Mouse (Mus musculus): ENCODE measurements at regions not wholly inside any gene's neighbourhood (a gene's known extent, or its start where the extent isn't known, plus 50 kb on each side); places are given as distances from the start of the nearest gene placed in this dataset.

- DNase-seq (ENCODE audit: low spot score), result no peak
- Histone ChIP-seq H3K4me1 (no peaks in the 10 kb centered on the region), H3K4me3 (no peak overlapping the region), H3K9me3 (replicated peaks) (no peaks in the 10 kb centered on the region), H3K36me3 (no peaks in the 10 kb centered on the region), H3K27ac (no peak overlapping the region), H3K27me3 (ENCODE audit: low read depth, poor library complexity, severe bottlenecking) (peaks cover 31% of the 10 kb centered on the region; the same call in 1 of the 2 replicates)
- 80% methylated on average over 6 of the region's 6 CpGs for WGBS
These were observed 390.3 kb upstream of the Tbx3 start for GRCm38 (mm10) chr5:119280146-119280545.

DNA sequence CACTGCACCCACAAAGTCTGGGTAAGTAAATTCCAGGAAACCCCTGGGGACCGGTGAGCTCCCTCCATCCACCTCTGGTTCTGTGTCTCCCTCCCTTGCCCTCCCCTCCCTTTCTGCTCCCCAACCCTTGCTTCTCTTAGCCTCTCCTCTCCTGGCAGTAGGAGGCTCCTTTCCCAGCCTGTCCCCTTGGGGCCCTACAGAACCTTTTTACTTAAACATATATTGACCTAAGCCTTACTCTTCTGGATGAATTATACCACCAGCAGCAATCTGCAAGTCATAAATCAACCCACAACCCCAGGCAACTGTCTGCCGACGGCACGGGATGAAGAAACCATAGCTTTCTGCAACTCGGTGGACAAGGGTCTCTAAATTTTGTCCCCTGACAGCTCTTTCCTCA, 380.7 kb upstream of the Tbx3 start:
- Histone ChIP-seq H3K4me3 (no peak overlapping the region), H3K27ac (no peak overlapping the region), H3K9me3 (replicated peaks) (no peaks in the 10 kb centered on the region), H3K36me3 (no peaks in the 10 kb centered on the region), H3K27me3 (ENCODE audit: low read depth, poor library complexity, severe bottlenecking) (peaks cover 78% of the 10 kb centered on the region), H3K4me1 (peaks cover 22% of the 10 kb centered on the region)
- DNase-seq (ENCODE audit: low spot score), result no peak
- 28% methylated on average over 5 of the region's 5 CpGs for WGBS

DNA sequence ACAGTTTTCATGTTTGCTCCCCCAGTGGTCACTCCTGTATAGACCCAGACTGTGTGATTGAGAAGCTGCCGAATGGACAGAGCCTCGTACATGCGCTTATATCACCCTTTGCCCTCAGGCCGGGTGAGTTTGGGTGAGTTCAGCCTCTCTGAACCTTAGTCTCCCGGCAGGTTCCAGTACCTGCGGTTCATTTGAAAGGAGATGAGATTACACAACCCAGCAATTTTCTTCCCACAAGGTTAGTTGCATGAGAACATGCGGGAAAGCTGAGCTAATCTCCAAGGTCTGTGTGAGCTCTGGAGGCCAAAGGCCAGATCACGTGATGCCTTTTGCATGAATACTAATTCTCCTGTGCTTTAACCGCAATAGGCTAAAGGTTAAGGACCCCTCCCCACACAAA, 378.1 kb upstream of the Tbx3 start:
- no peaks in the 10 kb centered on the region for H3K9me3 ChIP-seq (replicated peaks)
- H3K27ac ChIP-seq, result no peak overlapping the region
- no peaks in the 10 kb centered on the region for H3K36me3 ChIP-seq
- H3K4me3 ChIP-seq, result no peak overlapping the region
- peaks cover 59% of the 10 kb centered on the region for H3K27me3 ChIP-seq (ENCODE audit: low read depth, poor library complexity, severe bottlenecking)
- DNase-seq (ENCODE audit: low spot score), result no peak
- H3K4me1 ChIP-seq, result peaks cover 20% of the 10 kb centered on the region
- WGBS, result 37% methylated on average over 9 of the region's 9 CpGs

DNA sequence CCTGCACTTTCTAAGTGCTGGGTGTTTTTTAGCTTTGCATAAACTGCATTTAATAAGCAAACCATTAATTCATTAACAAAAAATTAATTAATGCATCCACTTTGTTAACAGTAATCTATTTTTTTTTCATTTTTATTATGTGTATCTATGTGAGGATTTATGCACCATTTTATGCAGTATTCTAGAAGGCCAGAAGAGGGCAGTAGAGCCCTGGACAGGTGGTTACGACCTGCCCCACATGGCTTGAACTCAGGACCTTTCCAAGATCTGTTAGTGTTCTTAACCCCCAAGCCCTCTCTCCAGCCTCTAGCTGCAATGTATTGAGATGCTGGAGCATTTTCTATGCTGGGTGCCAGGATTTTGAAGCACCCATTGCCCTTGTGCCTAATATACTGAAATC, 377.6 kb upstream of the Tbx3 start:
- Histone ChIP-seq H3K36me3 (no peaks in the 10 kb centered on the region), H3K4me1 (peaks cover 20% of the 10 kb centered on the region), H3K27me3 (ENCODE audit: low read depth, poor library complexity, severe bottlenecking) (peaks cover 53% of the 10 kb centered on the region), H3K27ac (no peak overlapping the region), H3K9me3 (replicated peaks) (no peaks in the 10 kb centered on the region), H3K4me3 (no peak overlapping the region)
- WGBS, result 84% methylated on average over 1 of the region's 1 CpGs
- no peak for DNase-seq (ENCODE audit: low spot score)

GRCm38 (mm10) chr5:119299311-119299710, 371.2 kb upstream of the Tbx3 start:
- Histone ChIP-seq H3K36me3 (no peaks in the 10 kb centered on the region), H3K4me3 (no peak overlapping the region), H3K27me3 (ENCODE audit: low read depth, poor library complexity, severe bottlenecking) (peaks cover 47% of the 10 kb centered on the region; the same call in 1 of the 2 replicates), H3K27ac (no peak overlapping the region), H3K4me1 (peaks cover 24% of the 10 kb centered on the region), H3K9me3 (replicated peaks) (no peaks in the 10 kb centered on the region)
- WGBS, result 75% methylated on average over 3 of the region's 3 CpGs
- no peak for DNase-seq (ENCODE audit: low spot score)

DNA sequence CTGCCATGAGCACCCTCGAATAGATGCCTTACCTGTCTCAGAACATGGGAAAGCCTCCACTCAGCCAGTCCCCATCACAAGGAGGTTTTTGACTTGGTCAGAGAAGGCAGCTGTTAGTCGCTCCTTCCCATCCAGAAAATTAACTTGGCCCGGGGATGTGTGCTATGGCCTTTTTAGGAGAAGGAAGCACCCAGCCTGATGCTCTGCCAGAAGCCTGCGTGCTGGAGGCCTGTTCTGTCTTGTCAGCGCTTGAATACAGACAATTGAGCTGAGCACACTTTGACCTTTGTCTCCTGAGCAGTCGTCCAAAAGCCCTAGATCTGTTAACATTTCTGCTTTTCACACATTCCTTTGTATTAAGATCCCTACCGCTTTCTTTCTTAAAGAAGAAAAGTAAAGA, 370.4 kb upstream of the Tbx3 start:
- Histone ChIP-seq H3K27me3 (ENCODE audit: low read depth, poor library complexity, severe bottlenecking) (peaks cover 53% of the 10 kb centered on the region; the same call in 1 of the 2 replicates), H3K4me3 (no peak overlapping the region), H3K36me3 (no peaks in the 10 kb centered on the region), H3K27ac (no peak overlapping the region), H3K9me3 (replicated peaks) (no peaks in the 10 kb centered on the region), H3K4me1 (peaks cover 24% of the 10 kb centered on the region)
- no peak for DNase-seq (ENCODE audit: low spot score)
- 56% methylated on average over 7 of the region's 7 CpGs for WGBS

DNA sequence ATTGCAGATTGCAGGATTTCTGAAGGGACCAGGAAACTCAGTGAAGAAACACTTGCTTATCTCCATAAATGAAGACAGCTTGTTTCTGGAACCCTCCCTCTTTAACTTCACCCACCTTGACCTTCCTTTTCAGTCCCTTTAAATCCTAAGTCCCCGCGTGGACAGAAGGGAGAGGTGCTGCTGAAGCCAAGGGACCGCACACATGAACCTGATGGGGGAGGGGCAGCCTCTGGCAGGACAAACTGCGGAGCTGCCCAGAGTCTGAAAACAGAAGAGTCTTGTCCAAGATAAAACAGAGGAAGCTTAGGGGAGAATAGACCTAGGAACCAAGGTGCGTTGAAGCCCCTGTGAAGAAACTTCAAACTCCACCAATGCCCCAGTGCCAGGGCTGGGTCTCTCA, 368.9 kb upstream of the Tbx3 start:
- Histone ChIP-seq H3K4me3 (no peak overlapping the region), H3K4me1 (peaks cover 18% of the 10 kb centered on the region), H3K27me3 (ENCODE audit: low read depth, poor library complexity, severe bottlenecking) (peaks cover 52% of the 10 kb centered on the region; the same call in 1 of the 2 replicates), H3K27ac (no peak overlapping the region), H3K36me3 (no peaks in the 10 kb centered on the region), H3K9me3 (replicated peaks) (no peaks in the 10 kb centered on the region)
- WGBS, result 37% methylated on average over 5 of the region's 5 CpGs
- no peak for DNase-seq (ENCODE audit: low spot score)

- Histone ChIP-seq H3K4me1 (peaks cover 18% of the 10 kb centered on the region), H3K27me3 (ENCODE audit: low read depth, poor library complexity, severe bottlenecking) (peaks cover 42% of the 10 kb centered on the region; the same call in 1 of the 2 replicates), H3K27ac (no peak overlapping the region), H3K4me3 (no peak overlapping the region), H3K36me3 (no peaks in the 10 kb centered on the region), H3K9me3 (replicated peaks) (no peaks in the 10 kb centered on the region)
- WGBS, result 19% methylated on average over 5 of the region's 5 CpGs
- DNase-seq (ENCODE audit: low spot score), result no peak
These were observed 365.7 kb upstream of the Tbx3 start for GRCm38 (mm10) chr5:119304721-119305120.

- H3K27me3 ChIP-seq (ENCODE audit: low read depth, poor library complexity, severe bottlenecking), result peaks cover 31% of the 10 kb centered on the region; the same call in 1 of the 2 replicates
- 83% methylated on average over 6 of the region's 6 CpGs for WGBS
- no peaks in the 10 kb centered on the region for H3K9me3 ChIP-seq (replicated peaks)
- H3K36me3 ChIP-seq, result no peaks in the 10 kb centered on the region
- no peak overlapping the region for H3K4me3 ChIP-seq
- H3K27ac ChIP-seq, result no peak overlapping the region
- no peak for DNase-seq (ENCODE audit: low spot score)
- peaks cover 15% of the 10 kb centered on the region for H3K4me1 ChIP-seq
These were observed 362.7 kb upstream of the Tbx3 start for GRCm38 (mm10) chr5:119307768-119308167.

GRCm38 (mm10) chr5:119310178-119310930, 360.1 kb upstream of the Tbx3 start:
- H3K27ac ChIP-seq, result peak overlapping the region; percentile 78
- H3K9me3 ChIP-seq (replicated peaks), result no peaks in the 10 kb centered on the region
- H3K4me3 ChIP-seq, result no peak overlapping the region
- H3K36me3 ChIP-seq, result no peaks in the 10 kb centered on the region
- peaks cover 13% of the 10 kb centered on the region; the same call in 1 of the 2 replicates for H3K27me3 ChIP-seq (ENCODE audit: low read depth, poor library complexity, severe bottlenecking)
- H3K4me1 ChIP-seq, result peaks cover 15% of the 10 kb centered on the region
- WGBS, result 71% methylated on average over 11 of the region's 11 CpGs
- DNase-seq (ENCODE audit: low spot score), result no peak

- Histone ChIP-seq H3K4me1 (peaks cover 15% of the 10 kb centered on the region), H3K9me3 (replicated peaks) (no peaks in the 10 kb centered on the region), H3K36me3 (no peaks in the 10 kb centered on the region), H3K27me3 (ENCODE audit: low read depth, poor library complexity, severe bottlenecking) (peaks cover 20% of the 10 kb centered on the region; the same call in 1 of the 2 replicates), H3K4me3 (no peak overlapping the region), H3K27ac (no peak overlapping the region)
- 89% methylated on average over 14 of the region's 14 CpGs for WGBS
- no peak for DNase-seq (ENCODE audit: low spot score)
These were observed 357.7 kb upstream of the Tbx3 start for GRCm38 (mm10) chr5:119312808-119313207.

- Histone ChIP-seq H3K4me1 (peaks cover 11% of the 10 kb centered on the region), H3K36me3 (no peaks in the 10 kb centered on the region), H3K27me3 (ENCODE audit: low read depth, poor library complexity, severe bottlenecking) (peaks cover 29% of the 10 kb centered on the region; the same call in 1 of the 2 replicates), H3K4me3 (no peak overlapping the region), H3K9me3 (replicated peaks) (no peaks in the 10 kb centered on the region), H3K27ac (no peak overlapping the region)
- 92% methylated on average over 7 of the region's 7 CpGs for WGBS
- DNase-seq (ENCODE audit: low spot score), result no peak
These were observed 355.3 kb upstream of the Tbx3 start for GRCm38 (mm10) chr5:119315149-119315548.

GRCm38 (mm10) chr5:119317617-119318016, 352.9 kb upstream of the Tbx3 start:
- no peak overlapping the region for H3K4me3 ChIP-seq
- peaks cover 10% of the 10 kb centered on the region; the same call in 1 of the 2 replicates for H3K4me1 ChIP-seq
- no peak for DNase-seq (ENCODE audit: low spot score)
- no peak overlapping the region for H3K27ac ChIP-seq
- H3K36me3 ChIP-seq, result no peaks in the 10 kb centered on the region
- H3K9me3 ChIP-seq (replicated peaks), result no peaks in the 10 kb centered on the region
- peaks cover 21% of the 10 kb centered on the region; the same call in 1 of the 2 replicates for H3K27me3 ChIP-seq (ENCODE audit: low read depth, poor library complexity, severe bottlenecking)
- 78% methylated on average over 11 of the region's 11 CpGs for WGBS

Measured in limb, embryonic 10.5 days (tissue).